Mouse (Mus musculus) heart, embryonic 10.5 days (tissue): ENCODE data around the gene Gm9602. TPM values are rescaled to one million over a fixed set of nuclear protein-coding genes. Genes with fewer than 3 reads are reported as not detected.
"Not testable (repeated sequence)": the region's sequence is repeated elsewhere in the genome, so short reads cannot be mapped to it uniquely, and the experiment has no call there.

Source experiments
- DNase-seq: peaks from one replicate; pipeline ENCODE4 v3.0.0-alpha.2; 2017; ENCODE audit warnings: low spot score
- H3K27ac ChIP-seq: fragments of 300-500 bp; sonication (generic); 2 replicates; pipeline ENCODE4 v1.5.1; 2016; ENCODE audit warnings: mild to moderate bottlenecking
- H3K27me3 ChIP-seq: fragments of 300-500 bp; sonication (generic); 2 replicates; pipeline ENCODE4 v1.6.1; 2016; ENCODE audit warnings: mild to moderate bottlenecking; ENCODE audit not compliant: poor library complexity, insufficient read depth, severe bottlenecking
- H3K36me3 ChIP-seq: fragments of 300-500 bp; sonication (generic); 2 replicates; pipeline ENCODE4 v1.6.1; 2016; ENCODE audit warnings: mild to moderate bottlenecking, moderate library complexity
- H3K4me1 ChIP-seq: fragments of 300-500 bp; sonication (generic); 2 replicates; pipeline ENCODE4 v1.6.1; 2016; ENCODE audit warnings: mild to moderate bottlenecking
- H3K4me3 ChIP-seq: fragments of 300-500 bp; sonication (generic); 2 replicates; pipeline ENCODE4 v1.5.1; 2016; ENCODE audit warnings: mild to moderate bottlenecking, moderate library complexity
- H3K9me3 ChIP-seq: fragments of 300-500 bp; sonication (generic); 2 replicates; pipeline ENCODE4 v1.6.1; 2016; ENCODE audit warnings: mild to moderate bottlenecking, moderate library complexity
- WGBS: fragments of 180-500 bp; shearing (Covaris S2); methylation state at CpG from one replicate; pipeline ENCODE4 v1.1.7; 2016; 5-methylcytosine and 5-hydroxymethylcytosine counted together
- polyA plus RNA-seq: library from polyadenylated mRNA; unstranded; fragments of >200 nt; fragmentation: Nextera tagmentation; extraction: Ambion mirVana; gene quantifications from 2 replicates; pipeline ENCODE4 v1.2.1, GENCODE M21; 2016

The Gm9602 gene
- polyA plus RNA-seq = not detected in 2 replicates

DNA sequence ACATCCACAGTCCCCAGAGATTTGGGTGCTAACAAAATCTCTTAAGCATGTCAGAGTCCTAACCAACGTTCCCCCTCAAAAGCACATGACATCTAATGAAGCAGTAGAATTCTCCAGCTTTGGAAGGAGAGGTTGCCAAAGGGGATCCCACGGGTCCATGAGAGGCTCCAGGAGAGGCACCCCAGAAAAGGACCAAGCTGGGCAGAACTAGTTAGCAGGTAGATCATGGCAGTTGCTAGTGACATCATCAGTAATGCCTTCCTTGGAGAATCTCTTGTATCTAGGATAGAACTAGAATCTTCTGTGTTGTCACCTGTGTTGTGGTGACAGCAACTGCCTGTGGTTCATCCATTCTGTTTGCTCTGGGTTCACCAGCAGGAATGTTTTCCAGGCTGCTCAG is at the start of gene Gm9602:
TSS of gene Gm9602 (plus strand) at position 301 of the 400 bp plus-strand sequence.
- not testable (repeated sequence) for H3K9me3 ChIP-seq, H3K27me3 ChIP-seq, H3K36me3 ChIP-seq, H3K4me3 ChIP-seq, DNase-seq, H3K4me1 ChIP-seq, H3K27ac ChIP-seq
- 57% methylated on average over 1 of the region's 2 CpGs for WGBS

DNA sequence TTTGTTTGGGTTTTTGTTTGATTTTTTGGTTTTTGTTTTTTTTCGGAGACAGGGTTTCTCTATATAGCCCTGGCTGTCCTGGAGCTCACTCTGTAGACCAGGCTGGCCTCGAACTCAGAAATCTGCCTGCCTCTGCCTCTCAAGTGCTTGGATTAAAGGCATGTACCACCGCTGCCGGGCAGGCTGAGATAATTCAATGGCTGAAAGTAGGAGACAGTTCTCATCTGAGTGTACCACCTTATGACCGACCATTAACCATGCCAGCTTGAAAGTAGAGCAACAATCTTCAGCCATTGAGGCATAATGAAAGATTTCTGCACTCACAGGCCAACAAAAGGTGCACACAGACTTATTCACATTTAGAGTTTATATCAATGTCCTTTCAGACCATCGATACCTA is 30.3 kb downstream of the Gm9602 start:
- not testable (repeated sequence) for H3K36me3 ChIP-seq, H3K27ac ChIP-seq, DNase-seq, H3K9me3 ChIP-seq, H3K4me3 ChIP-seq, H3K27me3 ChIP-seq, H3K4me1 ChIP-seq
- 76% methylated on average over 6 of the region's 6 CpGs for WGBS

DNA sequence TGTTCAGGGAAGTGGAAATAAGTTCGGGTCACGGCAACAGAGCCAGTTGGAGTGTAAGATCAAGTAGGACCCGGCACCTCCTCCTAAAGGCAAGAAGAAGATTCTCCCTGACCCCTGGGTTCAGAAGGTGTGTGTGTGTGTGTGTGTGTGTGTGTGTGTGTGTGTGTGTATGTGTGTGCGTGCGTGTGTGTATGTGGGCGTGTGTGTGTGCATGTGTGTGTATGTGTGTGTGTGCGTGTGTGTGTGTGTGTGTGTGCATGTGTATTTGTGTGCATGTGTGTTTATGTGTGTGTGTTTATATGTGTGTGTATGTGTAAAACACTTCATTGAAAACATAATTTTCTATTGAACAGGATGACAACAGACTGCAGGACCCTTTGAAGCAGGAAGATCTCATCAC is 45.8 kb downstream of the Gm9602 start:
- DNase-seq, H3K27ac ChIP-seq, H3K4me1 ChIP-seq, H3K27me3 ChIP-seq, H3K4me3 ChIP-seq, H3K9me3 ChIP-seq, H3K36me3 ChIP-seq: not testable (repeated sequence)
- 93% methylated on average over 3 of the region's 7 CpGs for WGBS

Other genes with a start within 250 kb of the Gm9602 start
- not detected in 2 replicates for gene Gm3047, start 220.9 kb upstream of the Gm9602 start, polyA plus RNA-seq
- 0.36 TPM in 1 of 2 replicates, not detected in the other for gene Gm8159, start 144.0 kb upstream of the Gm9602 start, polyA plus RNA-seq
- 0.38 and 0.59 TPM in 2 replicates for gene Gm3239, start 112.1 kb upstream of the Gm9602 start, polyA plus RNA-seq
- not detected in 2 replicates for gene Gm7876, start 67.1 kb upstream of the Gm9602 start, polyA plus RNA-seq
- gene Gm3252, start 49.6 kb upstream of the Gm9602 start, polyA plus RNA-seq = 0.39 and 0.48 TPM in 2 replicates
- not detected in 2 replicates for gene Gm3269, start 61.8 kb downstream of the Gm9602 start, polyA plus RNA-seq
- gene Gm3264, start 79.2 kb downstream of the Gm9602 start, polyA plus RNA-seq = 2.4 and 2.5 TPM in 2 replicates
- 0.30 TPM in 1 of 2 replicates, not detected in the other for gene Gm3278, start 116.1 kb downstream of the Gm9602 start, polyA plus RNA-seq
- gene Gm8297, start 207.6 kb downstream of the Gm9602 start, polyA plus RNA-seq = not detected in 2 replicates
- not detected in 2 replicates for gene Gm3298, start 239.6 kb downstream of the Gm9602 start, polyA plus RNA-seq